Mouse (Mus musculus) megakaryocyte, adult 5-6 weeks (primary cell): Measurements from ENCODE around the gene Dchs2. TPM values are rescaled to one million over a fixed set of nuclear protein-coding genes. Genes with fewer than 3 reads are reported as not detected.

Experiments used
- ATAC-seq: 2 replicates; pipeline ENCODE4 v1.8.0; 2016; ENCODE audit warnings: mild to moderate bottlenecking, inconsistent platforms; ENCODE audit not compliant: poor library complexity, severe bottlenecking
- total RNA-seq, 2 experiments: library from RNA; stranded (forward) in 1 of 2; stranded (reverse) in 1 of 2; fragments of 153-499, 151-499 nt in 1 of 2; fragments of 221-1000, 200-1000 nt in 1 of 2; gene quantifications; 2 replicates each; pipeline versions ENCODE4 v1.2.3 to v1.2.4; 2015 to 2017

Gene Dchs2
- total RNA-seq, 2 experiments from 2014 or later, result not detected

DNA sequence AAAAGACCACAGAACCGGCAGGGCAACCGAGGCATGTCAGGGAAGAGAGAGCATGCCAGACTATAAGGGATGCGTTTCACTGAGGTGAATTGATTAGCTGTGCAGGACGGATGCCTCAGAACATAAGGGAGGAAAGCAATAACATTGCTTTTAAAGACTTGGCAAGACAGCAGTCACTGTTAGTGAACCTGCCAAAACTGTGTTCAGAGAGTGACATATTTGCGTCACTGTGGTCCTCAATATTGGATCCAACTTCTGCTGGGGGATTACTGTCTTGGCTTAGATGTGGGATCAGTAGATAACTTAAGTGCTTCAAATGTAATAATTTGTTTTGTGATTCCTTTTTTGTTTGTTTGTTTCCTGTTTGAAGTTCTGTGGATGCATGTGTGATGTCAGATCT is 107.3 kb downstream of the Dchs2 start:
- ATAC-seq, result no peak

DNA sequence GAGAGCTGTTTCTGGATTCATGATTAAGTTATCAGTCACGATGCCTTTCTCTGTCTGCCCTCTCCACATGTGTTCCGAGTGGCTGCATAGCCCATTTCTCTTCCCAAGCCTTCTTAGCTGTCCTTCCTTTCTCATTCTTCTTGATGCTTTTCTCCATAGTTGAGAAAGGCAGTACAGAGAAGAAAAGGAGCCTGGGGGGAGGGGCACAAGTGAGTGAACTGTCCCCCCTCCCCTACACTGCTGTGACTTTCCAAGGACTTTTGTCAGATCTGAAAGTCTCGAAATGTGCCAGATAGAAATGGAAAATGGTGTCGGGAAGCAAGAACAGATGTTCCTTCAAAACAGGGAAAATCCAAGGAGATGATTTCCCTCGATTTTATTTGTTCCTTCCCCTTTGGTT is 118.8 kb downstream of the Dchs2 start:
- no peak for ATAC-seq

DNA sequence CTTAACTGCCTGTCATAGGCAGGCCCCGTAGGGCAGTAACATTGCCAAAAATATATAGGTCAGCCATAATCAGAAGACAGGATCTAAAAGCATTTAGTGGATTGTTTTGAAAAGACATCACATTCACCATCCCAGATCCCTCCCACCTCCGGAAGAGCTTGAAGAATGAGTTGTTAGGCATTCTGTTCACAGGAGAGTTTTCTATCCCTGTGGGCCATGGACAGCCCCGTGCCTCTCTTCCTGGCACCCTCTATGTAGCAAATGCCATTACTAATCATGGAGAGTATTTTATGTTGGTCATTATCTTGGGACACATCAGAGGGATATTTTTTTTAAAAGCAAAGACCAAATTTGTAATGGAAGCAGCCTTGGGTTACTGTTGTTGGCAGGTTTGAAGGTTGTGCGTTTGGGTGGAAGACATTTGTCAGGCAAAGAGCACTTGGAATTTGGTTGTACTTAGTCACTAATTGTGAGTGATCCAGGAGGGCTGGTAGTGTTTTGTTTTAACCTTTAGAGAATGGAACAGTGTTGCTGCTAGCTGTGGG is 122.3 kb downstream of the Dchs2 start:
- no peak for ATAC-seq

DNA sequence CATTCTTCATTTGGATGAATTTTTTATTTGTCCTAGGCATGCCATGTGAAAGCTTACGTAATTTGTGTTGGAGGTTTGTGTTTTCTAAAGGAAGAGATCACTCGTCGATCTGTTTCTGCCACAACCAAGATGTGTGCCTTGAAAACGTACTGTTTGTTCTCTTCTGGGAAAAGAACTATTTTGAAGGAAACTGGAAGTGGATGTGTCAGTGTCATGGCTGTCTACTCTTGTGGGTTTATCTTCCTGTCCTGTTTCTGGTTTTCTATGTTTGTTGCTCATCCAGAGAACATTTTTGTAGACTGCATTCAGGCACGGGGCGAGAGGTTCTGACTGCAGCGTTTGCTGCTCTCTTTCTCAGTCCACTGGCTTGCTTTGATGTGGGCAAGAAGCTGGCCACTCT is 124.2 kb downstream of the Dchs2 start:
- no peak for ATAC-seq

DNA sequence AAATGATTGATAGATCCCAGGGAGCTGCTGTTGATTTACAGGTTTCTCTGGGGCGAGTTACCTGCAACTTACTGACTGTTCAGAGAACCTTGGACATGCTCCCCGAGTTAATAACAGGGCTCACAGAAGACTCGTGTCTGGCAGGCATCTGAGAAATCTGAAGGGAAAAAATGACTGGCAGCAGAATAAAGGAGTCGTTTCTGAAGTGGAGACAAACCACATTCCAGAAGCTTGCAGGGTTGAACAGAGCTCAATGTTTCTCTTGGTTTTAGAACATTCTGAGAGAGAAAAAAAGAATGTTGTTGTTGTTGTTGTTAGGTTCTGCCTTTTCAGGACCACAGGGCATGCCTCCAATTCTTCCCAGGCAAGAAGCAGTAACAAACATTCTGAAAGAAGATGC is 131.7 kb downstream of the Dchs2 start:
- no peak for ATAC-seq

DNA sequence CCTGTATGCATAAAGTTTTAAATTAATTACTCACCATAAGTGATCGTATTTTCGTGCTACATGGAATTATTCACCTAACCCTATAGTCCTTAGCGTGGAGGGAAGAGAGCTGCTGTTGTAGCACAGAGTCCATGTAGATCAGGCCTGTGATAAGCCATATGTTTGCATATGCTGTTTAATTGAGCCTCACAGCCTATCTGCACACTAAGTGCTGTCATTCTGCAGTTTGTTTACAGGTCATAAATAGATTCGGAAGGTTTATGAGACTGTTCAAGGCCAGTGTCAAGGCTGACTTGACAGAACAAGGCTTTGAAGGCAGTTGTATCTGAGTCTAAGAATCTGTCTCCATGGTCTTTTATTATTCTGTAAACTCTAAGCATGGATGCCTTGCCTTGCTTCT is 138.3 kb downstream of the Dchs2 start:
- no peak for ATAC-seq

DNA sequence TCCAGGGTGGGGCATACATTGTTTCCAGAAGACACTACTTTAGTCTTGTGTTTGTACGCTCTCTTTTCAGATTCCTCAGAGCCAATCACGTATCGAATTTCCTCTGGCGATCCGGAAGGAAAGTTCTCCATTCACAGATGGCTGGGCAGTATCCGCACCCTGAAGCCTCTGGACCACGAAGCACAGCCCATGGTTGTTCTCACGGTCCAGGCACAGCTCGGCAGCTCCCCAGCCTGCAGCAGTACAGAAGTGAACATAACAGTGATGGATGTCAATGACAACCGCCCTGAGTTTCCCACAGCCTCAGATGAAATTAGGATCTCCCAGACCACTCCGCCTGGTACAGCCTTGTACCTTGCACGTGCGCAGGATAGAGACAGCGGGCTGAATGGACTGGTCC is 142.5 kb downstream of the Dchs2 start:
- ATAC-seq, result no peak

DNA sequence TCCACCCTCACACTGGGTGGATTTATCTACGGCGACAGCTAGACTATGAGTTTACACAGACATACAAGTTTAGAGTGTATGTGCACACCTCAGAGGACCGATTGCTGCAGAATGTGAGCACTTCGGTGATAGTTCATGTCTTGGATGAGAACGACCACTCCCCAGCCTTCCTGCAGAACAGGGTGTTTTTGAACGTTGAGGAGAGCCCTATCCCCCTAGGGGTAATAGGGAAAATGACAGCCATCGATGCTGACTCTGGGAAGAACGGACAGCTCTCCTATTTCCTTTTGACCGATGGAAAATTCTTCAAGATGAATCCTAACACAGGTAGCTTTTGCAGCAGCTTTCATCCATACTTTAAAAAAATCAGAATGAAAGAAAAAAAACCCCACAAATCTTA is 143.2 kb downstream of the Dchs2 start:
- no peak for ATAC-seq

DNA sequence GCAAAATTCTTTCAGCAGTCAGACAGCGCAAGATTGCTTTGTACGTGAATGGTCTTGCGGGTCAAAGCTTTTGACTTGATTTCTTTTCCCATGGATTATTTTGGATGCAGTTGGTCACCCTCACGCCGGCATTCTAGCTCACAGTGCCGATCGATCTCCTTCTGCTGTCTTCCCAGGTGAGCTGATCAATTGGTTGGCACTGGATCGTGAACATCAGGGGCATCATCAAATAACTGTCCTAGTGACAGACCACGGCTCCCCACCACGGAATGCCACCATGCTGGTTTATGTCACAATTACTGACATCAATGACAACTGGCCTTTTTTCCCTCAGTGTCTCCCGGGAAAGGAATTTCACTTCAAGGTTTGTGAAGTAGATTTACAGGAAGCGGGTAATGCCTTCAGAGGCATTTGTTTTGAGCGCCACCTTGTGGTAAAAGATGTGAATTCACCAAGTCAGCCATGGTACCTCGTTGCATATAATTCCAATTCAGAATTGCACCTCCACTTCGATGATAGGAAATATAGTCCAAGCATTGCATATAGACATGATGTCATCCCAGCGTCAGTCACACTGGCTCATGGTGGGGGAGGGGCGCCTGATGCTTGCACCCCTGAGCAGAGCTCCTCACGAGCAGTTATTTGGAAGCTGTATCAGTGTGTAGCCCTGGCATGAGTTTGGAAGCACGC is 146.0 kb downstream of the Dchs2 start:
- peak; percentile 57 for ATAC-seq

DNA sequence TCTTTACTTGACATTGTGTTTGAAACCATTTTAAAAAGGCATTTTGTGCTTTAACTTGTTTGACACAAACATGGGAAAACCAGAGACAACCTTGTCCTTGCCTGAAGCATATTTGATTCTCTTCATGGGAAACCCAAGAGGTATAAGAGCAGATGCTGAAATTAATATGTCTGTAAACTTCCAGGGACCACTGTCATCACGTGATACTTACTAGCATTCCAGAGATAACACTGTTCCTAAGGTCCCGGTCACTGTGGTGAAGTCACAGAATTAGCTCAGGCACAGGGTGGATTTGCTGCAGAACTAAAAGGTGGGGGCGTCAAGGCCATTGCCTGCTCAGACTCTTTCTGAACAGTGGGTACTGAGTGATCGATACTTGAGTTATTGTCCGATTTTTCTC is 148.0 kb downstream of the Dchs2 start:
- no peak for ATAC-seq

DNA sequence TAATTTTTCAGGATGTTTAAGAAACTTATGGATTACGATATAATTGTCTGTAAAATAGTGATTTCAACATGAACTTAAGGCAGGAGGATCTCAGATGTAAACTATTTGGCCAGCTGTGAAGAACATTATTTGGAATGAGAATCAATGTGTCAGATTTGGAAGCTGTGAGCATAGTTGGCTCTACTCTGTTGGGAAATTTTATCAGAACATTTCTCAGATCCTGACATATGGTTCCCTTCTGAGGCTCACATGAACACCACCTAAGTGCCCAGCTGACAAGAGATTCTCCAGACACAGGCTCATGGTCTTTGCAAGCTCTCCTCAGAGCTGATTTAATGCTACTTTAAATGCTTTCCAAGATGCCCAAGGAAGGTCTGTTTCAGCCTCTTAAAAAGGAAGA is 156.1 kb downstream of the Dchs2 start:
- ATAC-seq, result no peak

DNA sequence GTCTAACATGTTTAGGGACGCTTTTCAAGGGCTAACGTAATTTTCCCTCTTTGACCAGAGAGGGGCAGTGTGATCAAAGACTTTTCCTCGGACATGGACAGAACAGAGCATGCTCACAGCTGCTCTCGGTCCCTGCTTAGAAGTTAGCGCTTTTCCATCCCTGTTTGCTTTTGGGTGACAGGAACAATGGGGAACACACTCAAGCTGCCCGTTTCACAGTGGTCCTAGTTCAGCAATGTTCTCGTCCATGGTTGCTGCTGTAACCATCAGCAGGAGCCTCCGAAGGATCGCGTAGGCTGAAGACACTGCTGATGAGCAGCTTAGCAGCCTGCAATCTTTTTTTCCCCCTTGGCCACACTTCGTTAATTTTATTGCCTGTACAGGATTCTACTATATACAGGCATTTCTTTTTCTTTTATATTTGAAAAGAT is 159.2 kb downstream of the Dchs2 start:
- ATAC-seq, result no peak

DNA sequence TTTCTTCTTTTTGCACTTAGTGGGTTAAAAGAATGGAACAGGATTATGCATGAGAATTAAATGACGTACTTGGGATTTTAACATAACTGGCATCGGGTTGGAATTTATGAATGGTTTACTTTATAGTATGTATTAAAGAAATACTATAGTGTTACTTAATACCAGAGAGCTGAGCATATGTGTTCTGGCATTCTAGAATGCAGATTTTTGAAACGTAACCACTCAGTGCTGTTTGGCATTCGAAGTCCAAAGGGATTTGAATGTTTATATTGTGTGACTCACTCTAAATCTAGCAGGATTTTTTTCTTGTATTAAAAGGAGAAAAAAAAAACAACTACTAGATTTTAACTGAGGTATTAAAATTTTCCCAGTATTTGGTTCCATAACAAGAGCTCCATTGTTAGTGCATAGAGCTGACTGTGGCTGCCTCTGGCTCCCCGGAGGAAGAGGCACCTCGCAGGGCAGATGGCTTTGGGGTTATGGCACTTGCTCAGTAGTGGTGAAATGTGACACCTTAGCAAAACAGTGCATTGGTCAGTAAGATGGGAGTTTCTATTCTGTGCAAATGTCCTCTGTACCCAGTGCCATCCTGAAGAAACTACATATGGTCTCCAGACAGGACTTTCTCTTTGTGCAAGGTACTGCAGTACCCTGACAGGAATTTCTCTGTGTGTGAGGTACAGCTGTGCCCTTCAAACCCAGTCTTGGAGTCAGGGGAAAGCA is 160.5 kb downstream of the Dchs2 start:
- ATAC-seq, result no peak

DNA sequence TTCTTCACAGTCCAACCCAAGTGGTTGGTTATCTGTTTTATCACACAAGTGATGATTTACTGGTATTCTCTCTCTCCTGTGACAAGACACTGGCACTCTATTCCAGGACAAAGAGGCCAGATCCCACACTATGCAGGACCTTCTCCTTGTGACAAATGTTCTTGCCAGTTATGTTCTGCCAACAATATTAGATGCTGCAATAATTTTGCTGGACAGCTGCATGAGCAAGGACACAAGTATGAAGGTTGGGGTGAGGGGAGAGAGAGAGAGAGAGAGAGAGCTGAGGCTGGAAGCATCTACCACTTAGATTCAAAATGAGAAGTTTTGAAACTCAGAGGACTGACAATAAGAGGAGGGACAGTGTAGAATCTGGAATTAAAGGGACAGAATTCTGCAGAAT is 162.7 kb downstream of the Dchs2 start:
- no peak for ATAC-seq

DNA sequence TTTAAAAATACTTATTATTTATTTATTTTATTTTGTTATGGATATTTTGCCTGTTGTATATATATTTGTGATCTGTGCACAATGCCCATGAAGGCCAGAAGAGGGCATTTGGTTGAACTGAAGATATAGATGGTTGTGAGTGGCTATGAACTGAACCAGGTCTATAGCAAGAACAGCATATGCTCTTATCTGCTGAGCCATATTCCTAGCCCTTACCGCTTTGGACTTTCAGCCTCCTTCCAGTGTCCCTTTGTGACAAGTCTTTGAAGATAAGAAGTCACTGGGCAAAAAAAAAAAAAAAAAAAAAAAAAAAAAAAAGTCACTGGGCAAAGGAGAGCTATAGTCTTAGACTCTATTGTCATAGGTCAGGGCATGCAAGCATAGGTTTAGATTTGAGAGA is 163.2 kb downstream of the Dchs2 start:
- no peak for ATAC-seq

DNA sequence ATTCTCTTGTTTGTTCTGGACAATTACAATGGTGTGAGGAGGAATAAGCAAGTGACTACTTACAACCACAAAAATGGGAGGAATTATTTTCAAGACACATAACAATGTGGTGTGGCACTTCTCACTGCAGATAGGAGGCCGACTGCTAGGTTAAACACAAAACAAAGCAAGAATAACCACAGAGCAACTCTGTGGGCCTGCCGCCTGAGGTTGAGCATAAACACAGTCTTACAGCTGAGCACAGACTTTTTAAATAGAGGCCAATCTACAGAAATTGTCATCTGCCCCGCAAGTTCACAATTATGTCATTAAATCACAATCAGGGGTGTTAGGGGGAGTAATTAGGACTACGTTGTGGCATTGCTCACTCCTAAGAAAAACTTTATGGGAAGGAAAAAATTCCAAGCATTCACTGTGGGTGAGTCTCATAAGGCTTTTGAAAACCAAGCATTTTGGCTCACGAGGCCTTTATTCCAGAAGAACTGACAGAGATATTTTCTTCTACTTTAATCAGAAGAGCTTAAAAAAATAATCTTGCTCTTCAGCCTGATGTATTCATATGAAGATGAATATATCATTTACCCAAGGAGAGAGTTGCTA is 172.1 kb downstream of the Dchs2 start:
- no peak for ATAC-seq

DNA sequence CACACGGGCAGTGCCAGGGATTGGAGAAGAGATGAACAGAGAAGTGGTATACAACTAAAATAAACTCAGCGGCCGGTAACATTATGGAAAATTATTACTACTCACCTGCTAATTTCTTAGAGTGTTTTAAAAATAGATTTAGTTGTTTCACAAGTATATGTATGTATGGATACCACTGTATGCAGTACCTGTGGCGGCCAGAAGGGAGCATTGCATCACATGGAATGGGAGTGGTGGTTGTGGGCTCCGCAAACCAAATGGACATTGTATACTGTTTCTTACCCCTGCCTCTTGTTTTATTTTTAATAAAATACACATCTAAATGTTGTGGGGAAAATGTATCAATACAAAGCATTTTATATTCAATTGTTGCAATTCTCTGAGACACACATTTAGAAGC is 176.1 kb downstream of the Dchs2 start:
- ATAC-seq, result no peak

DNA sequence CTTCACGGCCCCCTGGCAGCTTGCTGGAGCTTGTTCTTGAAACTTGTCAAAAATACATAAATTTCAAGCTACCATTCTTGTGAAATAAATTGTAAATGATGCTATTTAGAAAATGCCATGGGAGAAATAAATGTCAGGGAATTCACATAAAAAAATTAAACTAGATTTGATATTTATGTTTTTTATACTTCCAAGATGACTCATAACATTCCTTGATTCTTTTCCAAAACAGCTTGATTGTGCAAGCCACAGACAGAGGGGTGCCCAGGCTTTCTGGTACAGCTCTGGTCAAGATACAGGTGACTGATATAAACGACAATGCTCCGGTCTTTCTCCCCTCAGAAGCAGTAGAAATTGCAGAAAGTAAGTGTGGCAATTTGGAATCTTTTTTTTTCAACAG is 218.2 kb downstream of the Dchs2 start:
- no peak for ATAC-seq

DNA sequence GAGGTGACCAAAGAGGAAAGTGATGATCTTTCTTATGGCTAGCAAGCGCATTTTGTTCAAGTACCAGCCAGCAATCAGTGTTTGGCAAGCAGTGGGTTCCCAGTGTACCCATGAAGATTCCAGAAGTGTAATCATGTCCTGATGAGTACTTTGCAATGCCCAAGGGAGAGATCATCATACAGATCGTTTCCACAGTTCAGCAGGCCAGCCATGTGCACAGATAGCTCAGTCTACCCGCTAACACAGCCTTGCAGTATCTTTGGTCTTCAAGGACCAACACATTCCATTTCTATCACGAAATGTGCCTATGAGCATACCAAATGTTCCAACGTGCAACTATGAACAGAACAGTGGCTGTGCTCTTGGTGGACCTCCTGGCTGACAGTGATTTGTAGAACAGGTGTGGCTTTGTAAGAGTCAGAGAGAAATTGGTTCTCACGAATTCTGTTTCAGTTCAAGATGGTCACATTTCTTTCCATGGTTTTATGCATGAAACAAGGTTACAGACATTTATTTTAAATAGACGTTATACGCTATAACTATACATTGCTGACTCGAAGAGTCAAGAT is 240.8 kb downstream of the Dchs2 start:
- no peak for ATAC-seq

DNA sequence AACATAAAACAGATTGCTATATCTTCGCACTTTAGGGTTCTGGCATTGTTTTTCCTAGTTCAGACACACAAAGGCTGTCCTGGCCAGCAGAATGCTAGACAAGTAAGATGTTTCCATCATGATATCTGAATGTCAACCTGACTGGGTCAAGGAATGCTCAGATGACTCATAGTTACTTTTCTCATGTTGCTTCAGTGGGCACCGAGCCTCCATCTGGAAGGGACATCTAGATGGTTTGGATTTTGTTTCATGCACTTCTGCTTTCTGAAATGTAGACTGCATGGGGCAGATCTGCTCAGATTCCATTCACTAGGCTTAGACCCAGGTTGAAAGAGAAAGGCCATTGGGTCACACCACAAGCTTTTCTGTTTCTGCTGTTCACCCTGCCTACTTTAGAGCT is 242.1 kb downstream of the Dchs2 start:
- no peak for ATAC-seq

DNA sequence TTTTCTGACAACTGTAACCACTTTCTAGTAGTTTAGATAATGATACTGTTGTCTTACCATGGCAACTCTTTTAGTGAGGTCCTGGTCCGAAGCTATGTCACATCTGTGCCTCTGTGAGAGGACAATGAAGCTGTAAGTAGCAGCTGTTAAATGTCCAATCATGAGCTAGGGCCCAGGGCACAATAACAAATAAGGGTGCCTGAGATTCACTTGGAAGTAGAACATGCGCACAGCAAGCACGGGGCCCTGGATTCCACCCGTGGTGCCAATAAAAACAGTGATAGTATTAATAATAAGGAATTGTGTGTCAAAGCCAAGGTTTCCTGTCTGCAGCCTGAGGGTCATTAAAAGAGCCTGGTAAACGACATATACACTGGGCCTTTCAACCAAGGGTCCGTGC is 246.6 kb downstream of the Dchs2 start:
- no peak for ATAC-seq

DNA sequence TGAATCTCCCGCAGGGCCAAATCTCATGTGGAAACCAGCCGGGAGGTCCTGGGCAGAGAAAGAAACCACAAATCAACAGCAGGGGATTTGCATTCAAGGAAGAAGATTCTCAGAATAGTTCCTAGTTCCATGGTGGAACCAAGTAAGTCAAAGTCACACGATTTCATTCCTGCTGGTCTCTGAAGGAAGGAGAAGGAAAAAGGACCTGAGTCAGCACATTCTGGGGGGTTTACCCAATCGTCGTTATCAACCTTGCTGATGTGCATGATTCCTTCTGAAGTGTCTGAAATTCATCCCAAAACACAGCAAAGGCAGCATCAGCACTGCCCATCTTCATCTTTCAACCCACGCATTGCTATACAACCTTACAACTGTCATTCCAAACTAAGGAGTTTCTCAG is 249.1 kb downstream of the Dchs2 start:
- no peak for ATAC-seq
